Mouse (Mus musculus): ENCODE measurements around the gene Mef2b.

Gene Mef2b

GRCm38 (mm10) chr8:70139026-70139857 lies at the start of gene Mef2b, which contains the start of the genes Rfxank and Borcs8:
Gene Mef2b (plus strand): TSS chr8:70139711.
Gene Rfxank (minus strand): TSS chr8:70139154.
Gene Borcs8 (plus strand): TSS chr8:70139499.
- no peak for TF ChIP-seq NANOG (IDR thresholded peaks at IDR 0.05; ENCODE audit: borderline replicate concordance, low read length)
- TF ChIP-seq POU5F1 (IDR thresholded peaks at IDR 0.05; ENCODE audit: borderline replicate concordance, low read length): no peak
- no peak for TF ChIP-seq CTCF (conservative IDR thresholded peaks at IDR 0.05; ENCODE audit: low read length)
- H3K4me3 ChIP-seq (replicated peaks; ENCODE audit: low read length): peak within 1 kb of the TSS; percentile 95
- H3K4me1 ChIP-seq (replicated peaks; ENCODE audit: low read depth, low read length): peaks cover 47% of the 10 kb centered on the region
- H3K9me3 ChIP-seq (ENCODE audit: low read length): no peaks in the 10 kb centered on the region
- H3K36me3 ChIP-seq (ENCODE audit: insufficient read depth, low read length): peaks cover 51% of the 10 kb centered on the region
- H3K27me3 ChIP-seq (ENCODE audit: insufficient read depth, low read length): no peaks in the 10 kb centered on the region

- peaks cover 27% of the 10 kb centered on the region for H3K27me3 ChIP-seq (ENCODE audit: insufficient read depth, low read length)
- no peaks in the 10 kb centered on the region for H3K9me3 ChIP-seq (ENCODE audit: low read length)
- H3K4me1 ChIP-seq (replicated peaks; ENCODE audit: low read depth, low read length): peaks cover 59% of the 10 kb centered on the region
- no peak for TF ChIP-seq CTCF (conservative IDR thresholded peaks at IDR 0.05; ENCODE audit: low read length)
- no peaks in the 10 kb centered on the region for H3K36me3 ChIP-seq (ENCODE audit: insufficient read depth, low read length)
- H3K4me3 ChIP-seq (replicated peaks; ENCODE audit: low read length): no peak overlapping the region
Observed at GRCm38 (mm10) chr8:70092786-70093185, 46.7 kb upstream of the Mef2b start.

GRCm38 (mm10) chr8:70099276-70099675 lies 40.2 kb upstream of the Mef2b start:
- Histone ChIP-seq H3K9me3 (ENCODE audit: low read length) (no peaks in the 10 kb centered on the region), H3K4me3 (replicated peaks; ENCODE audit: low read length) (no peak overlapping the region), H3K4me1 (replicated peaks; ENCODE audit: low read depth, low read length) (peaks cover 28% of the 10 kb centered on the region), H3K36me3 (ENCODE audit: insufficient read depth, low read length) (no peaks in the 10 kb centered on the region), H3K27me3 (ENCODE audit: insufficient read depth, low read length) (peaks cover 7% of the 10 kb centered on the region; the same call in 1 of the 2 replicates)
- TF ChIP-seq CTCF (conservative IDR thresholded peaks at IDR 0.05; ENCODE audit: low read length) (no peak), NANOG (IDR thresholded peaks at IDR 0.05; ENCODE audit: borderline replicate concordance, low read length) (no peak), POU5F1 (IDR thresholded peaks at IDR 0.05; ENCODE audit: borderline replicate concordance, low read length) (no peak)

- Histone ChIP-seq H3K4me1 (replicated peaks; ENCODE audit: low read depth, low read length) (peaks cover 31% of the 10 kb centered on the region), H3K4me3 (replicated peaks; ENCODE audit: low read length) (no peak overlapping the region), H3K27me3 (ENCODE audit: insufficient read depth, low read length) (peaks cover 7% of the 10 kb centered on the region; the same call in 1 of the 2 replicates), H3K9me3 (ENCODE audit: low read length) (no peaks in the 10 kb centered on the region), H3K36me3 (ENCODE audit: insufficient read depth, low read length) (no peaks in the 10 kb centered on the region)
- no peak for TF ChIP-seq POU5F1 (IDR thresholded peaks at IDR 0.05; ENCODE audit: borderline replicate concordance, low read length)
- TF ChIP-seq CTCF (conservative IDR thresholded peaks at IDR 0.05; ENCODE audit: low read length): no peak
- TF ChIP-seq NANOG (IDR thresholded peaks at IDR 0.05; ENCODE audit: borderline replicate concordance, low read length): no peak
Observed at GRCm38 (mm10) chr8:70100241-70100640, 39.3 kb upstream of the Mef2b start.

- no peaks in the 10 kb centered on the region for H3K9me3 ChIP-seq (ENCODE audit: low read length)
- H3K4me1 ChIP-seq (replicated peaks; ENCODE audit: low read depth, low read length): peaks cover 22% of the 10 kb centered on the region
- no peaks in the 10 kb centered on the region for H3K36me3 ChIP-seq (ENCODE audit: insufficient read depth, low read length)
- TF ChIP-seq POU5F1 (IDR thresholded peaks at IDR 0.05; ENCODE audit: borderline replicate concordance, low read length) (no peak), CTCF (conservative IDR thresholded peaks at IDR 0.05; ENCODE audit: low read length) (no peak), NANOG (IDR thresholded peaks at IDR 0.05; ENCODE audit: borderline replicate concordance, low read length) (no peak)
- H3K27me3 ChIP-seq (ENCODE audit: insufficient read depth, low read length): peaks cover 21% of the 10 kb centered on the region
- H3K4me3 ChIP-seq (replicated peaks; ENCODE audit: low read length): no peak overlapping the region
Observed at GRCm38 (mm10) chr8:70104506-70104905, 35.0 kb upstream of the Mef2b start.

GRCm38 (mm10) chr8:70104922-70105321 lies 34.6 kb upstream of the Mef2b start:
- peaks cover 18% of the 10 kb centered on the region for H3K4me1 ChIP-seq (replicated peaks; ENCODE audit: low read depth, low read length)
- H3K9me3 ChIP-seq (ENCODE audit: low read length): no peaks in the 10 kb centered on the region
- TF ChIP-seq CTCF (conservative IDR thresholded peaks at IDR 0.05; ENCODE audit: low read length) (no peak), NANOG (IDR thresholded peaks at IDR 0.05; ENCODE audit: borderline replicate concordance, low read length) (no peak), POU5F1 (IDR thresholded peaks at IDR 0.05; ENCODE audit: borderline replicate concordance, low read length) (no peak)
- no peak overlapping the region for H3K4me3 ChIP-seq (replicated peaks; ENCODE audit: low read length)
- no peaks in the 10 kb centered on the region for H3K36me3 ChIP-seq (ENCODE audit: insufficient read depth, low read length)
- peaks cover 24% of the 10 kb centered on the region for H3K27me3 ChIP-seq (ENCODE audit: insufficient read depth, low read length)

GRCm38 (mm10) chr8:70110451-70110850 lies 29.1 kb upstream of the Mef2b start:
- peaks cover 79% of the 10 kb centered on the region for H3K27me3 ChIP-seq (ENCODE audit: insufficient read depth, low read length)

GRCm38 (mm10) chr8:70111192-70111795 lies 28.2 kb upstream of the Mef2b start:
- H3K4me3 ChIP-seq (replicated peaks; ENCODE audit: low read length): peak overlapping the region; percentile 78
- H3K36me3 ChIP-seq (ENCODE audit: insufficient read depth, low read length): no peaks in the 10 kb centered on the region
- TF ChIP-seq NANOG (IDR thresholded peaks at IDR 0.05; ENCODE audit: borderline replicate concordance, low read length) (no peak), CTCF (conservative IDR thresholded peaks at IDR 0.05; ENCODE audit: low read length) (no peak), POU5F1 (IDR thresholded peaks at IDR 0.05; ENCODE audit: borderline replicate concordance, low read length) (no peak)
- peaks cover 32% of the 10 kb centered on the region for H3K4me1 ChIP-seq (replicated peaks; ENCODE audit: low read depth, low read length)
- H3K9me3 ChIP-seq (ENCODE audit: low read length): no peaks in the 10 kb centered on the region
- peaks cover 87% of the 10 kb centered on the region for H3K27me3 ChIP-seq (ENCODE audit: insufficient read depth, low read length)

More at GRCm38 (mm10) chr8:70110451-70110850, 29.1 kb upstream of the Mef2b start:
- Histone ChIP-seq H3K4me3 (replicated peaks; ENCODE audit: low read length) (no peak overlapping the region), H3K4me1 (replicated peaks; ENCODE audit: low read depth, low read length) (peaks cover 32% of the 10 kb centered on the region), H3K9me3 (ENCODE audit: low read length) (no peaks in the 10 kb centered on the region), H3K36me3 (ENCODE audit: insufficient read depth, low read length) (no peaks in the 10 kb centered on the region)
- TF ChIP-seq NANOG (IDR thresholded peaks at IDR 0.05; ENCODE audit: borderline replicate concordance, low read length) (no peak), CTCF (conservative IDR thresholded peaks at IDR 0.05; ENCODE audit: low read length) (no peak), POU5F1 (IDR thresholded peaks at IDR 0.05; ENCODE audit: borderline replicate concordance, low read length) (no peak)

Data from E14TG2a.4 (cell line).